Mouse (Mus musculus): Measurements from ENCODE around the gene Magoh.

- TF ChIP-seq POLR2AphosphoS2 (IDR thresholded peaks at IDR 0.05; ENCODE audit: low read length), result no peak
- no peak for TF ChIP-seq USF1 (IDR thresholded peaks at IDR 0.05; ENCODE audit: low read depth, low read length)
- no peak for TF ChIP-seq KAT2A (conservative IDR thresholded peaks at IDR 0.05; ENCODE audit: low read depth, low read length)
- no peak for TF ChIP-seq EP300 (IDR thresholded peaks at IDR 0.05; ENCODE audit: low read depth in 1 of 2, low read length in 2 of 2)
- no peak for TF ChIP-seq ZMIZ1 (IDR thresholded peaks at IDR 0.05; ENCODE audit: low read depth, low read length)
- TF ChIP-seq MAZ (IDR thresholded peaks at IDR 0.05; ENCODE audit: low read depth, low read length), result no peak
- no peak for TF ChIP-seq MAFK (IDR thresholded peaks at IDR 0.05; ENCODE audit: borderline replicate concordance, low read depth, low read length)
- TF ChIP-seq RCOR1 (IDR thresholded peaks at IDR 0.05; ENCODE audit: low read depth, low read length), result no peak
- no peak for TF ChIP-seq CHD2 (IDR thresholded peaks at IDR 0.05; ENCODE audit: low read length)
- TF ChIP-seq SIN3A (IDR thresholded peaks at IDR 0.05; ENCODE audit: low read length), result no peak
- no peak for TF ChIP-seq ZNF384 (IDR thresholded peaks at IDR 0.05; ENCODE audit: low read depth, low read length)
- no peak for TF ChIP-seq RAD21 (IDR thresholded peaks at IDR 0.05; ENCODE audit: low read depth, low read length)
These were observed 29.5 kb upstream of the Magoh start for GRCm38 (mm10) chr4:107850091-107850490.

All from MEL (cell line).